Mouse (Mus musculus) heart, embryonic 12.5 days (tissue): Measurements from ENCODE around the gene Atp11a. TPM values are rescaled to one million over a fixed set of nuclear protein-coding genes. Genes with fewer than 3 reads are reported as not detected.

Experiments
- ATAC-seq: fragments of 200-750 bp; cut with Nextera tagmentation; 2 replicates; pipeline ENCODE4 v1.8.0; 2017; ENCODE audit warnings: moderate TSS enrichment, moderate library complexity; ENCODE audit not compliant: insufficient number of reproducible peaks, low FRiP score
- H3K27ac ChIP-seq: fragments of 300-500 bp; sonication (generic); 2 replicates; pipeline ENCODE4 v1.5.1; 2016; ENCODE audit warnings: mild to moderate bottlenecking, moderate library complexity; ENCODE audit not compliant: poor library complexity, severe bottlenecking
- H3K27me3 ChIP-seq: fragments of 300-500 bp; sonication (generic); replicated peaks from 2 replicates; pipeline ENCODE4 v1.6.1; 2016; ENCODE audit warnings: mild to moderate bottlenecking, moderate library complexity
- H3K36me3 ChIP-seq: fragments of 300-500 bp; sonication (generic); 2 replicates; pipeline ENCODE4 v1.6.1; 2016; ENCODE audit warnings: mild to moderate bottlenecking, moderate library complexity
- H3K4me1 ChIP-seq: fragments of 300-500 bp; sonication (generic); replicated peaks from 2 replicates; pipeline ENCODE4 v1.6.1; 2016; ENCODE audit warnings: mild to moderate bottlenecking
- H3K4me2 ChIP-seq: fragments of 300-500 bp; sonication (generic); 2 replicates; pipeline ENCODE4 v1.6.1; 2016; ENCODE audit warnings: mild to moderate bottlenecking, moderate library complexity
- H3K4me3 ChIP-seq: fragments of 300-500 bp; sonication (generic); 2 replicates; pipeline ENCODE4 v1.5.1; 2016; ENCODE audit warnings: mild to moderate bottlenecking
- H3K9ac ChIP-seq: fragments of 300-500 bp; sonication (generic); 2 replicates; pipeline ENCODE4 v1.6.1; 2016; ENCODE audit warnings: mild to moderate bottlenecking, moderate library complexity
- H3K9me3 ChIP-seq: fragments of 300-500 bp; sonication (generic); replicated peaks from 2 replicates; pipeline ENCODE4 v1.6.1; 2016; ENCODE audit warnings: mild to moderate bottlenecking, moderate library complexity
- WGBS: fragments of 180-500 bp; shearing (Covaris S2); methylation state at CpG from one replicate; pipeline ENCODE4 v1.1.7; 2016; 5-methylcytosine and 5-hydroxymethylcytosine counted together
- polyA plus RNA-seq: library from polyadenylated mRNA; unstranded; fragments of >200 nt; fragmentation: Nextera tagmentation; extraction: Ambion mirVana; gene quantifications from 2 replicates; pipeline ENCODE4 v1.2.1, GENCODE M21; 2016

Atp11a gene
- polyA plus RNA-seq, 1 experiment from 2014 or later = 21.5 TPM

- no peak for ATAC-seq
- Histone ChIP-seq H3K4me1 (peaks cover 21% of the 10 kb centered on the region), H3K27me3 (peaks cover 21% of the 10 kb centered on the region), H3K4me2 (no peak overlapping the region), H3K27ac (no peak overlapping the region), H3K4me3 (no peak overlapping the region), H3K9me3 (no peaks in the 10 kb centered on the region), H3K36me3 (no peaks in the 10 kb centered on the region; the same call in 1 of the 2 replicates), H3K9ac (no peak overlapping the region)
- WGBS = 7% methylated on average over 5 of the region's 5 CpGs
Observed at GRCm38 (mm10) chr8:12871461-12871860, 114.6 kb downstream of the Atp11a start.

- peak overlapping the region; percentile 59 for H3K9ac ChIP-seq
- no peaks in the 10 kb centered on the region for H3K9me3 ChIP-seq
- peak overlapping the region; percentile 59 for H3K4me3 ChIP-seq
- no peak for ATAC-seq
- peaks cover 24% of the 10 kb centered on the region for H3K4me1 ChIP-seq
- no peaks in the 10 kb centered on the region for H3K36me3 ChIP-seq
- WGBS = 13% methylated on average over 9 of the region's 9 CpGs
- H3K4me2 ChIP-seq = peak overlapping the region; percentile 79
- H3K27ac ChIP-seq = no peak overlapping the region
- peaks cover 21% of the 10 kb centered on the region for H3K27me3 ChIP-seq
Observed at GRCm38 (mm10) chr8:12872983-12873356, 116.2 kb downstream of the Atp11a start.

DNA sequence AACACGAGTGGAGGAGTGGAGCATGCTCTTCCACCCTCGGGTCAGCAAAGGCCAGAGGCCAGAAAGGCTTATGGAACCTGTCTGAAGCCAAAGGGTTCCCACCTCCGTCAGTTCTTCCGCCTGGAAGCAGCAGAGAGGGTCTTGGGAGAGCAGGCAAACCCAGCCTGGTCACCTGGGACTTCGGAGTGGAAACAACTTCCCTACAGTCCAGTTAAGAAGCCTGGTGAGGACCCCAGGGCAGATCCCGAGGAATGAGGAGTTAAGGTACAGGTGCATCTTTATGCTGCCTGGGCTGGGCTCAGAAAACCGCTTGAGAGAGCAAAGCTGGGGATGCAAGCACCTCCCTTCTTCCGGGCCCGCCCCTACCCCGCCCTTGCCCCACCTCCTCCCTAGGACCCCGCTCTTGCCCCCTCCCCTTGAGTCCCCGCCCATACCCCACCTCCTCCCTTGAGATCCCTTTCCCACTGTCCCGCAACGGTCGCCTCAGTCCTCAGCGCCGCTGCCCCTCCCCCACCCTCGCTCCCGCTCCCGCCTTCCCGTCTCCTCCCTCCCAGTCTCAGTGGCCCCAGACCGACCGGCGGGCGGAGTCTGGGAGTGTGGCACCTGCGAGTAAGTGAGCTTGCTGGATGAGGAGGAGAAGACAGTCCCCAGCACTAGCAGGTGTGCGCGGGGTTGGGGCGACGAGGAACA, 116.7 kb downstream of the Atp11a start, which contains the start of gene Mcf2l:
Gene Mcf2l (plus strand): TSS at position 450 of the 690 bp plus-strand sequence.
- H3K27ac ChIP-seq = no peak within 1 kb of the TSS

DNA sequence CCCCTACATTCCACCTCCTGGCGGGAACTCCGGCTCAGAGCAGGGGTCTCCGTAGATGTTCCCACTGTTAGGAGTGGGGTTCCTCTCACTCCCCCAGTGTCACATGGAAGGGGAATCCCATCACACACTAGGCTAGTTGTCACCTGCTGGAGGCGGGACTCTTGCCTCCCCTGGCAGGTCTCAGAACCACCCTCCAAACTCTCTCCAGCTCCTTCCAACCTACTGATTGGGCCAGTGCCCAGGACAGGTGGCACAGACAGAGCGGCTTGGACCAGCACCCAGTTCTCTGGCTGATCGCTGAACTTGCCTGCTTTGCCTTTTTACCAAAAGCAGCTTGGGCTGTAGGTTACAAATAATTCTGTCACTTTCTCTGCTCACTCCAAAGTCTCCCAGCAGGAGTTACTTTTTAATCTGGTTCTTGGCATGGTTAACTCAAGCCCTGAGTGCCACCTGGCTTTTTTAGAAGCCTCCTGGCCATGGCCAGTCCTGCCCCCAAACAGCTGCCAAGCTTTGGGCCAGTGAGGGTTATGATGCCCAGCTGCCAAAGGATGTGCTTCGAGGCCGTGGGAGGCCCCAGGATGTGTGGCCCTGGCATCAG, 117.5 kb downstream of the Atp11a start:
- peaks cover 21% of the 10 kb centered on the region for H3K27me3 ChIP-seq
- H3K9ac ChIP-seq = peak overlapping the region; percentile 59

More for the DNA sequence above, 116.7 kb downstream of the Atp11a start, which contains the start of gene Mcf2l:
- ATAC-seq = peak; percentile 66
- Histone ChIP-seq H3K27me3 (peaks cover 21% of the 10 kb centered on the region), H3K9ac (peak within 1 kb of the TSS; percentile 59), H3K4me2 (peak within 1 kb of the TSS; percentile 79), H3K9me3 (no peaks in the 10 kb centered on the region), H3K4me1 (peaks cover 27% of the 10 kb centered on the region), H3K36me3 (no peaks in the 10 kb centered on the region), H3K4me3 (peak within 1 kb of the TSS; percentile 59)
- WGBS = 1% methylated on average over 30 of the region's 30 CpGs

DNA sequence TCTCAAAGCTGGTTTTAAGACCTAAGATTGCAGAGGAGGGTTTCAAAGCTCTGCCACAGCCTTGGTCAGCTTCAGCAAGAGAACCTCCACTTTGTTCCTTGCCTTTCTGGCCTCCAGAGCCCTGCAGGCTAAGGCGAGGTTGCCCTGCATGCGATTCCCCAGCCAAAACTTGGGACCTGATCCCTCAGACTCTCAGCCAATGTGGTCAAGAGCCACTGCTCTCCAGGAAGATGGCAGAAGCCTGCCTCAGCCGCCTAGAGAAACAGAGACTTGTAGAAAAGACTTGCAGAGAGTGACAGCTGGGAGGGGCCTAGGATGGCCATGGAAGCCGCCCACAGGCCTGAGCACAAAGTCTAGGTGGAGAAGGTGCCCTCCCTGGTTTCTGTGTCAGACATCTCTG, 118.2 kb downstream of the Atp11a start:
- ATAC-seq = no peak
- 77% methylated on average over 4 of the region's 4 CpGs for WGBS
- Histone ChIP-seq H3K4me3 (no peak overlapping the region), H3K27me3 (peaks cover 23% of the 10 kb centered on the region), H3K36me3 (no peaks in the 10 kb centered on the region), H3K4me1 (peaks cover 36% of the 10 kb centered on the region), H3K9me3 (no peaks in the 10 kb centered on the region), H3K4me2 (no peak overlapping the region), H3K9ac (no peak overlapping the region), H3K27ac (no peak overlapping the region)

More for the DNA sequence above, 117.5 kb downstream of the Atp11a start:
- peaks cover 34% of the 10 kb centered on the region for H3K4me1 ChIP-seq
- H3K36me3 ChIP-seq = no peaks in the 10 kb centered on the region
- ATAC-seq = no peak
- H3K27ac ChIP-seq = no peak overlapping the region
- H3K9me3 ChIP-seq = no peaks in the 10 kb centered on the region
- peak overlapping the region; percentile 79 for H3K4me2 ChIP-seq
- peak overlapping the region; percentile 59 for H3K4me3 ChIP-seq
- 25% methylated on average over 8 of the region's 8 CpGs for WGBS

DNA sequence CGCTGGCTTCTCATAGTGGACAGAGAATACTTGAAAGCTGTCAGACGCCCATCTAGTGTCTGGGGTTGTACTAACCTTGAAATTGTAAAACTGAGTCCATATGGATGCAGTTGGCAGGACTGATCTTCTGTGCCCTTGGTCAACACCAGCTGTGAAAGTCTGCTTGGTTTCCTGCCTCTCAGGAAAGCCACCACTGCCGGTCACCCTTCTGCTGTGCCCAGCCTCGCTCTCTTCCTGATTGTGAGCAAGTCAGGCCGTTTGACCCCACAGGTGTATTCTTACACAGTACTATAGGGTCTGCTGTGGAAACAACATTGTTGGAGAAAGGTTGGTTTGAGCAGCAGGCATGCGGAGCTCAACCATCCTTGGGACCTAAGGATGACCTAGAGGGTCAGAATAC, 120.3 kb downstream of the Atp11a start:
- Histone ChIP-seq H3K27me3 (peaks cover 26% of the 10 kb centered on the region), H3K4me2 (no peak overlapping the region), H3K9me3 (no peaks in the 10 kb centered on the region), H3K27ac (no peak overlapping the region), H3K4me3 (no peak overlapping the region), H3K36me3 (no peaks in the 10 kb centered on the region), H3K9ac (no peak overlapping the region), H3K4me1 (peaks cover 37% of the 10 kb centered on the region)
- no peak for ATAC-seq
- 72% methylated on average over 6 of the region's 6 CpGs for WGBS

GRCm38 (mm10) chr8:12880163-12880562, 123.3 kb downstream of the Atp11a start:
- 86% methylated on average over 6 of the region's 6 CpGs for WGBS
- Histone ChIP-seq H3K9ac (no peak overlapping the region), H3K27me3 (peaks cover 14% of the 10 kb centered on the region), H3K4me3 (no peak overlapping the region), H3K4me1 (peaks cover 43% of the 10 kb centered on the region), H3K9me3 (no peaks in the 10 kb centered on the region), H3K36me3 (no peaks in the 10 kb centered on the region), H3K4me2 (no peak overlapping the region), H3K27ac (no peak overlapping the region)
- ATAC-seq = no peak

DNA sequence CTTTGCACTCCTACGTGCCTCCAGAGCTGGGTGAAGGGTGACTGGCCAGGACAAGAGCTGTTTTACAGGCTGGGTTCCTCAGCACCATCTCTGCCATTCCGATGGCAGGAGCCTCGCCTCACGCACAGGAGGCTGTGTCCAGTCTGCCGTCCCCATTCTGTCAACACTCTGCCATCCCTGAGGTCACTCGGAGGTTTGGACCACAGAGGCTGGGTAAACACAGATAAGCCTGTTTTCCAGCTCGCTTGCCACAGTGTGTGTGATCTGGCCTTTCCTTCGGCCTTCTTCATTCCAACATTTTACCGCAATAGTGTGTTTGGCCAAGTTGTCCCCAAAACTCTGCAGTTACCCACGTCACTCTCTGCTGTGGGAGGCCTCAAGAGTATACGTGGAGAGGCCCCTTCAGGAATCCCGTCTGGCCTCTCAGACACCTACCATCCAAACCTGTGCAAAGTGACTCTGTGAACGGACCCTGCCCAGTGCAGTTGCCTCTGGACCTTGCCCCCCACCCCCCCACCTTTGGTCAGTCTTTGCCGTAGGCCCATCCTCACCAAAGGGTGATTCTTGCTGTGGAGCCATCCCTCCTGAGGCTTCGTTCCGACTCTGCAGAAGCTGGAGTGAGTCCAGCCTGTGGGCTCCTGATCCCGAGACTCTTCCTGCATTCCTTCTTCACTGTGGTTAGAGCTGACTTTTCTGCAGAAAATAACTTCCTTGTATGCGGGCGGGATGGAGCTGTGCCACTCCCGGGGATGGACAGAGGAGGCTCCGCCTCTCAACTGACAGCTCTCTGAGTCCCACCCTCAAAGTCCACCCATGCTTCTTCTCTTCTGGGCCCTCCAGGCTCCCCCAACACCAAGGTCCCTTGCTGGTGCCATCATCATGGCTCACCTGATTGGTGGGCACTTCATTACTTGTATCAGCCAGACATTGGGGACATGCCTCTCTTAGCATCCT, 126.5 kb downstream of the Atp11a start:
- Histone ChIP-seq H3K4me3 (no peak overlapping the region), H3K27ac (no peak overlapping the region), H3K4me1 (peaks cover 37% of the 10 kb centered on the region), H3K4me2 (peak overlapping the region; percentile 29), H3K36me3 (no peaks in the 10 kb centered on the region), H3K9me3 (no peaks in the 10 kb centered on the region), H3K9ac (no peak overlapping the region; the same call in 1 of the 2 replicates), H3K27me3 (0 out of 2 replicates have a peak, but pooled peaks cover 11% of the 10 kb centered on the region)
- peak; percentile 64 for ATAC-seq
- 30% methylated on average over 21 of the region's 21 CpGs for WGBS

DNA sequence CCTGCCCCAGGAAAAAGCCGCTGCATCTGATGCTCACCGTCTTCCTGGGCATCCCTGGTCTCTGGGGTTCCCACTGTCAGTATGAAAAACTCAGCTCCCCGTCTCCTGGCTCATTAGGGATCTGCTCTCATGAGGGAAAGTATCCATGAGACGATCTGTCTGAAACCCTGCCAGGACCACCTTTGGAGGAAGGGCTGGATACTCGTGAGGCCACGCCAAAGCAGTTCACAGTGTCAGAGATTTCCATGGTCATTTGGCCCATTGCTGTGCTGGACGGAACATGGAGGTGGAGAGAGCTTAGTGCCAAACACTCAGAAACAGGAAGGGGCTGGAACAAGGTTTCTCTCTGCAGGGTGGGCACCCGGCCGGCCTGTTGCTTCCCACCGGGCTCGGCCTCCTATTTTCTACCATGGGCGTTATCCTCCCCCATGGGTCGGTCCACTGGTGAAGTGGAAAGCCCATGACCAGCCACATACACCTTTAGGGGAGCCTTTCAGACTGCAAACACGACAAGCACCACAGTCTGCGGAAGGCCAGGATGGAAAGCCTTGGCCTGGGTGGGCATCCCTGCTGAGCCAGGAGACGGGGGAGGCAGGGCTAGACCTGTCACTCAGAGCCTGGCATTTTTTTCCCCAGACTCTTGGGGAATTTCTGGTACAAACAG, 131.1 kb downstream of the Atp11a start:
- Histone ChIP-seq H3K4me1 (peaks cover 10% of the 10 kb centered on the region), H3K9me3 (no peaks in the 10 kb centered on the region), H3K9ac (no peak overlapping the region), H3K4me3 (no peak overlapping the region), H3K4me2 (no peak overlapping the region), H3K27me3 (peaks cover 19% of the 10 kb centered on the region), H3K27ac (no peak overlapping the region), H3K36me3 (no peaks in the 10 kb centered on the region)
- WGBS = 77% methylated on average over 16 of the region's 16 CpGs
- no peak for ATAC-seq

GRCm38 (mm10) chr8:12889046-12889598, 132.3 kb downstream of the Atp11a start:
- H3K27me3 ChIP-seq = peaks cover 27% of the 10 kb centered on the region
- H3K36me3 ChIP-seq = no peaks in the 10 kb centered on the region
- no peak overlapping the region for H3K4me2 ChIP-seq
- H3K9ac ChIP-seq = no peak overlapping the region
- H3K9me3 ChIP-seq = no peaks in the 10 kb centered on the region
- no peak overlapping the region for H3K27ac ChIP-seq
- 84% methylated on average over 11 of the region's 11 CpGs for WGBS
- H3K4me3 ChIP-seq = no peak overlapping the region
- ATAC-seq = no peak
- no peaks in the 10 kb centered on the region for H3K4me1 ChIP-seq
